Mouse (Mus musculus): ENCODE data around the gene Hmgb4.

GRCm38 (mm10) chr4:128275586-128275985 lies 14.8 kb upstream of the Hmgb4 start:
- no peak for TF ChIP-seq CTCF (IDR thresholded peaks at IDR 0.05; ENCODE audit: low read depth, low read length)
- no peak for TF ChIP-seq POLR2AphosphoS5 (IDR thresholded peaks at IDR 0.05; ENCODE audit: insufficient replicate concordance, low read depth, low read length)
- TF ChIP-seq TAL1 (conservative IDR thresholded peaks at IDR 0.05; ENCODE audit: low read depth, low read length) = no peak

All from G1E (cell line).